Mouse (Mus musculus) lung, embryonic 16.5 days (tissue): ENCODE results near the gene Aldh3b1. TPM values are rescaled to one million over a fixed set of nuclear protein-coding genes. Genes with fewer than 3 reads are reported as not detected.

ENCODE experiments used
- ATAC-seq: fragments of 200-750 bp; cut with Nextera tagmentation; 2 replicates; pipeline ENCODE4 v1.8.0; 2017; ENCODE audit warnings: low read depth, mild to moderate bottlenecking, moderate library complexity
- H3K27ac ChIP-seq: fragments of 300-500 bp; sonication (generic); 2 replicates; pipeline ENCODE4 v1.5.1; 2014; ENCODE audit warnings: mild to moderate bottlenecking, control low read depth, low read length
- H3K27me3 ChIP-seq: fragments of 300-500 bp; sonication (generic); 2 replicates; pipeline ENCODE4 v1.6.1; 2014; ENCODE audit warnings: low read depth, low read length, mixed read lengths; ENCODE audit not compliant: control insufficient read depth, insufficient read depth
- H3K36me3 ChIP-seq: fragments of 300-500 bp; sonication (generic); 2 replicates; pipeline ENCODE4 v1.6.1; 2014; ENCODE audit warnings: low read length; ENCODE audit not compliant: control insufficient read depth, insufficient read depth
- H3K4me1 ChIP-seq: fragments of 300-500 bp; sonication (generic); replicated peaks from 2 replicates; pipeline ENCODE4 v1.6.1; 2014; ENCODE audit warnings: low read length, mixed read lengths; ENCODE audit not compliant: control insufficient read depth, insufficient read depth
- H3K4me2 ChIP-seq: fragments of 300-500 bp; sonication (generic); 2 replicates; pipeline ENCODE4 v1.6.1; 2014; ENCODE audit warnings: low read depth, low read length, control low read depth
- H3K4me3 ChIP-seq: fragments of 300-500 bp; sonication (generic); 2 replicates; pipeline ENCODE4 v1.5.1; 2014; ENCODE audit warnings: mild to moderate bottlenecking, low read length, control low read depth
- H3K9ac ChIP-seq: fragments of 300-500 bp; sonication (generic); 2 replicates; pipeline ENCODE4 v1.6.1; 2014; ENCODE audit warnings: low read length, control low read depth
- H3K9me3 ChIP-seq: fragments of 300-500 bp; sonication (generic); 2 replicates; pipeline ENCODE4 v1.6.1; 2016; ENCODE audit warnings: low read length; ENCODE audit not compliant: control insufficient read depth
- WGBS: fragments of 180-500 bp; shearing (Covaris S2); extraction: QIAGEN DNeasy Blood & Tissue Kit; methylation state at CpG from one replicate; pipeline ENCODE4 v1.1.7; 2014; 5-methylcytosine and 5-hydroxymethylcytosine counted together
- polyA plus RNA-seq: library from polyadenylated mRNA; unstranded; fragments of >200 nt; fragmentation: Nextera tagmentation; extraction: Ambion mirVana; gene quantifications from 2 replicates; pipeline ENCODE4 v1.2.1, GENCODE M21; 2015

The Aldh3b1 gene
- polyA plus RNA-seq, 1 experiment from 2014 or later, result 5.9 TPM

DNA sequence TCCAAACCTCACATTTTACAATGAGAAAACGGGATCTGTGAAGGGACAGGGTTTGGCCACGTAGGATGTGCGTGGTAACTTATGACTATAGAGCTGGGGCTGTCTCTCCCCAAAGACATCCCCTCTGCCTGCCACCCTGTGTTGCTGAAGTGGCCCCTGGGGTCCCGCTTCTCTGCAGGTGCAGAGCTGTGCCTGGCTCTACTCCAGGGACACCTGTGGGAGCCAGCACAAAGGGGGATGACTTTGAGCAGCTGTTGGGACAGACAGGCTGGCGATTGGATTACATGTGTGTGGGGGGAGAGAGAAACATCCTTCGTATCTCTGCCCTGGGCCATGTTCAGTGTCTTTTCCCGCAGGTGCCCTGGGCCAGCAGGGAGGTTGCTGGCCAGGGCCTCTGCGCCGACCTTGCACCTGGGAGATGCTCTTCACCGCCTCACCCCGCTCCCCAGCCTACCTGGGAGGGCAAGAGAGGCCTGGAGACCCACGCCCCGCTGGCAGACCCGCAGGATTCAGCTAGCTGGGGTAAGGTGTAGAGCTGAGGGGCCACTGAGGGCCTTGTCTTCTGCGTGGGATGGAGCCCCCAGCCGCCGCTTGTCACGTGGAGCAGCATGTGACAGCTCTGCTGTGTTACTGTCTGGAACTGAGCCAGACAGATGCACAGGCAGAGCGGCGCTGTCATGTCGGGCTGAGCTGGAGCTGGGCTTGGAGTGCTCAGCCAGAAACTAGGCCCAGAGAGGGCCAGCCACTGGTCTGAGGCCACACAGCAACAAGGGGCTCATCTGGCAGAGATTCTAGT is 852 bp upstream of the Aldh3b1 start:
- Histone ChIP-seq H3K4me2 (no peak overlapping the region), H3K27ac (peak overlapping the region; percentile 90), H3K4me3 (no peak overlapping the region), H3K9ac (peak overlapping the region; percentile 30; the same call in 1 of the 2 replicates), H3K9me3 (no peaks in the 10 kb centered on the region), H3K4me1 (peaks cover 27% of the 10 kb centered on the region), H3K27me3 (no peaks in the 10 kb centered on the region), H3K36me3 (no peaks in the 10 kb centered on the region)
- WGBS, result 60% methylated on average over 21 of the region's 21 CpGs
- no peak for ATAC-seq

DNA sequence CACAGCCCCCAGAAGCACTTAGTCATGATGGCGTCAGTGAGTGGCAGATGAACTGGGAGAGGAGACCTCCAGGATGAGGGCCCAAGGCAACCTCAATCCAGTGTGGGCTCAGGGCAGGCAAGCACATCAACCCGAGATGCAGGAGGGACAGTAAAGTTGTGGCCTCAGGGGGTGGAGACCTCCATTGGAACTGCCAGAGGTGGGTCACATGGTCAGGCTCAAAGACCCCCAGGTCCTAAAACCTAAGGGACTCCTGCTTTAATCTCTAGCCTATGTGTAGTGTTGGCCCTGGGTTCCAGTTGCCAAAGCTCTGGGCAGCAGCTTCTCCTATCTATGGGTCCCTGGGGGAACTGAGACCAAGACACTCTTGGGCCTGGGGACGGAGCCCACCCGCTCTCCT is 829 bp downstream of the Aldh3b1 start:
- H3K27me3 ChIP-seq, result no peaks in the 10 kb centered on the region
- H3K4me3 ChIP-seq, result no peak overlapping the region
- H3K9me3 ChIP-seq, result no peaks in the 10 kb centered on the region
- peak overlapping the region; percentile 90 for H3K27ac ChIP-seq
- 0 out of 2 replicates have a peak overlapping the region, but pooled peaks have one; percentile 18 for H3K4me2 ChIP-seq
- H3K36me3 ChIP-seq, result no peaks in the 10 kb centered on the region
- H3K9ac ChIP-seq, result no peak overlapping the region; the same call in 1 of the 2 replicates
- ATAC-seq, result no peak
- 81% methylated on average over 4 of the region's 4 CpGs for WGBS
- H3K4me1 ChIP-seq, result peaks cover 30% of the 10 kb centered on the region

GRCm38 (mm10) chr19:3927989-3928388 is 1.6 kb downstream of the Aldh3b1 start:
- ATAC-seq, result no peak
- Histone ChIP-seq H3K27ac (no peak overlapping the region), H3K4me1 (peaks cover 37% of the 10 kb centered on the region), H3K4me2 (no peak overlapping the region), H3K36me3 (no peaks in the 10 kb centered on the region), H3K9ac (no peak overlapping the region), H3K27me3 (no peaks in the 10 kb centered on the region), H3K4me3 (no peak overlapping the region), H3K9me3 (no peaks in the 10 kb centered on the region)
- WGBS, result 77% methylated on average over 4 of the region's 4 CpGs

GRCm38 (mm10) chr19:3926685-3927084 is 2.9 kb downstream of the Aldh3b1 start:
- H3K9ac ChIP-seq, result no peak overlapping the region
- no peak overlapping the region for H3K4me2 ChIP-seq
- H3K27me3 ChIP-seq, result no peaks in the 10 kb centered on the region
- H3K27ac ChIP-seq, result peak overlapping the region; percentile 23; the same call in 1 of the 2 replicates
- WGBS, result 62% methylated on average over 6 of the region's 6 CpGs
- H3K36me3 ChIP-seq, result no peaks in the 10 kb centered on the region
- H3K9me3 ChIP-seq, result no peaks in the 10 kb centered on the region
- ATAC-seq, result no peak
- H3K4me1 ChIP-seq, result peaks cover 41% of the 10 kb centered on the region
- no peak overlapping the region for H3K4me3 ChIP-seq

- Histone ChIP-seq H3K4me1 (peaks cover 41% of the 10 kb centered on the region), H3K9ac (no peak overlapping the region), H3K9me3 (no peaks in the 10 kb centered on the region), H3K36me3 (no peaks in the 10 kb centered on the region), H3K27ac (peak overlapping the region; percentile 23; the same call in 1 of the 2 replicates), H3K4me3 (no peak overlapping the region), H3K4me2 (no peak overlapping the region), H3K27me3 (no peaks in the 10 kb centered on the region)
- peak; percentile 32; the same call in 1 of the 2 replicates for ATAC-seq
- 35% methylated on average over 3 of the region's 3 CpGs for WGBS
Observed at GRCm38 (mm10) chr19:3926279-3926678, 3.3 kb downstream of the Aldh3b1 start.

DNA sequence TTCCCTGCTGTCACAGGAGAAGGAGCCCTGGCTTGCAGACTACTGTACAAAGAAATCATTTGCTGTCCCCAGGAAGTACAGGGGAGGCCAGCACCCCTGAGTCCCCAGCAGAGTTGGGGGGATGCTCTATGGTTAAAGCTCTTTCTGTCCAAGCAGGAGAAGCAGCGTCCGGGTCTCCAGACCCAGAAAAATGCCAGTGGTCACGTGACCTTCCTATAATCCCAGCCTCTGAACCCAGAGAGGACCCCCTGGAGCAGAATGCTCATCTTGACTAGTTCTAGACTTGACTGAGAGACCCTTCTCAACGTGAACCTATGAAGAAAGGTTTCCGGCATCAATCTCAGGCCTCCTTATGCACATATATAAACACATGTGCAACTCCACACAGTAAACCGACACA is 3.7 kb downstream of the Aldh3b1 start:
- H3K4me2 ChIP-seq, result no peak overlapping the region

DNA sequence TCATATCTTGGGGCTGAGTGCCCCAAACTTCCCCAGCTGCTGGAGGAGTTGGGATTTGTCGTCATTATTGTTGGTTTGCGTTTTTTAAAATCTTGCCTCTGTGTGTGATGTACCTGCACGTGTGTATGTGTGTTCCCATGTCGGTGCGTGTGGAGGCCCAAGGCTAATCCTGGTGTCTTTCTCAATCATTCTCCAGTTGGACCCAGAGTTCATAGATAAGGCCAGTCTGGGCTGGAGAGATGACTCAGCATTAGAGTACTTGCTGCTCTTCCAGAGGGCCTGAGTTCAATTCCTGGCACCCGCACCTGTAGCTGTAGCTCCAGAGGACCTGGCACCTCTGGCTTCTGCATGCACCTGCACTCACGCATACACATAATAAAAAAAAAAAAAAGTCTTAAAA is 4.7 kb downstream of the Aldh3b1 start:
- ATAC-seq, result no peak
- H3K4me2 ChIP-seq, result no peak overlapping the region
- H3K9me3 ChIP-seq, result no peaks in the 10 kb centered on the region
- H3K27me3 ChIP-seq, result no peaks in the 10 kb centered on the region
- no peak overlapping the region for H3K27ac ChIP-seq
- peaks cover 30% of the 10 kb centered on the region for H3K4me1 ChIP-seq
- H3K36me3 ChIP-seq, result no peaks in the 10 kb centered on the region
- H3K9ac ChIP-seq, result no peak overlapping the region
- H3K4me3 ChIP-seq, result no peak overlapping the region
- WGBS, result 92% methylated on average over 7 of the region's 7 CpGs

More for the DNA sequence above, 3.7 kb downstream of the Aldh3b1 start:
- H3K27ac ChIP-seq, result no peak overlapping the region; the same call in 1 of the 2 replicates
- no peak overlapping the region for H3K4me3 ChIP-seq
- H3K36me3 ChIP-seq, result no peaks in the 10 kb centered on the region
- peaks cover 40% of the 10 kb centered on the region for H3K4me1 ChIP-seq
- H3K27me3 ChIP-seq, result no peaks in the 10 kb centered on the region
- 71% methylated on average over 6 of the region's 6 CpGs for WGBS
- ATAC-seq, result no peak
- no peak overlapping the region; the same call in 1 of the 2 replicates for H3K9ac ChIP-seq
- H3K9me3 ChIP-seq, result no peaks in the 10 kb centered on the region

- no peaks in the 10 kb centered on the region for H3K9me3 ChIP-seq
- H3K4me1 ChIP-seq, result peaks cover 23% of the 10 kb centered on the region
- WGBS, result 71% methylated on average over 8 of the region's 8 CpGs
- no peaks in the 10 kb centered on the region for H3K36me3 ChIP-seq
- no peak overlapping the region for H3K4me3 ChIP-seq
- H3K9ac ChIP-seq, result no peak overlapping the region
- H3K27ac ChIP-seq, result peak overlapping the region; percentile 26; the same call in 1 of the 2 replicates
- H3K4me2 ChIP-seq, result no peak overlapping the region
- no peaks in the 10 kb centered on the region for H3K27me3 ChIP-seq
- no peak for ATAC-seq
Observed at GRCm38 (mm10) chr19:3924190-3924589, 5.4 kb downstream of the Aldh3b1 start.

GRCm38 (mm10) chr19:3923586-3923985 is 6.0 kb downstream of the Aldh3b1 start:
- H3K27ac ChIP-seq, result peak overlapping the region; percentile 53; the same call in 1 of the 2 replicates
- ATAC-seq, result peak; percentile 23
- no peaks in the 10 kb centered on the region for H3K9me3 ChIP-seq
- H3K36me3 ChIP-seq, result no peaks in the 10 kb centered on the region
- no peak overlapping the region for H3K9ac ChIP-seq
- 33% methylated on average over 13 of the region's 13 CpGs for WGBS
- H3K27me3 ChIP-seq, result no peaks in the 10 kb centered on the region
- no peak overlapping the region for H3K4me3 ChIP-seq
- H3K4me1 ChIP-seq, result peaks cover 19% of the 10 kb centered on the region
- no peak overlapping the region for H3K4me2 ChIP-seq
